In the genomic region with DNA sequence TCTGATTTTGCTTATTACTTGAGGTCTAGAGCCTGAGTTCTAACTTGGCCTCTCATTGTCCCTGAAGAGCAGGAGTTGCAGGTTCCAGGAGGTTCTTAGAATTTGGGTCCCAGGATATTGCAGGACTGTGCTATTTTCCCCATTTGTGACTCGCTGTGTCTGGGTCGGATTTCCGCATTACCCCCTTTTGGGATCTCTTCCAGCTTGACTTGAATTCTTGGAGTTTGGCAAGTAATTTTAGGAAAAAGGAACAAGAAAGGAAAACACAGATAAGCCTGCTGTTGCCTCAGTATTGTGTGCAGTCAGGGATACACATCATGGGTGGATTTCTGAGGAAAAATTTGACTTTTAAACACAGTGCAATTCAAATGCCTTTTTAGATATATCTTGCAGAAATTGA, we compare ENCODE assay signal across 16 mouse cellular contexts. TPM values are rescaled to one million over a fixed set of nuclear protein-coding genes. Genes with fewer than 3 reads are reported as not detected.
DNase-seq lines count a peak whose midpoint lies in the region.
"Had no signal": no experiment of that assay in that cellular context is flagged by ENCODE, and none has a peak within 500 bp of the region (broad histone marks: within the 10 kb centered on the region; RNA-seq: fewer than 3 reads in every experiment).

No protein-coding gene starts in this region.

- H3K9me3 ChIP-seq in heart, embryonic 10.5 days: no peaks in the 10 kb centered on the region
- H3K9me3 ChIP-seq: embryonic facial prominence, embryonic 10.5 days; hindbrain, embryonic 15.5 days had no signal

- H3K27me3 ChIP-seq in heart, embryonic 10.5 days (ENCODE audit: insufficient read depth, poor library complexity, severe bottlenecking): 0 out of 2 replicates have a peak, but pooled peaks cover 4% of the 10 kb centered on the region
- H3K27me3 ChIP-seq: hindbrain, embryonic 15.5 days had no signal

- DNase-seq in heart, adult 11 months: peak; percentile 90
- no peak for DNase-seq in heart, embryonic 10.5 days (ENCODE audit: low spot score)
- DNase-seq in heart, postnatal 10 days: peak; percentile 53 to 57
- no peak for DNase-seq in heart, postnatal 36 days
- peak; percentile 21 for DNase-seq in lung, postnatal 10 days
- DNase-seq in lung, postnatal 25 days (ENCODE audit: low spot score): no peak
- no peak for DNase-seq in adrenal gland, postnatal 10 days
- DNase-seq: adrenal gland, postnatal 25 days; cerebellum, adult 18-20 months; cerebellum, adult 9-11 months; cerebellum, postnatal 36 days; gastrocnemius, postnatal 36 days had no signal

- no peaks in the 10 kb centered on the region for H3K36me3 ChIP-seq in heart, embryonic 10.5 days
- H3K36me3 ChIP-seq: embryonic facial prominence, embryonic 10.5 days; hindbrain, embryonic 15.5 days had no signal

- no peak overlapping the region for H3K27ac ChIP-seq in heart, embryonic 10.5 days
- H3K27ac ChIP-seq: embryonic facial prominence, embryonic 10.5 days; hindbrain, embryonic 15.5 days had no signal

- intact Hi-C loops in heart, postnatal 10 days (cut with DNase I): no loop called here
- intact Hi-C loops in heart, postnatal 36 days (cut with DNase I): no loop called here

- H3K4me1 ChIP-seq in heart, embryonic 10.5 days: peaks cover 30% of the 10 kb centered on the region

- WGBS in heart, embryonic 10.5 days: 79% methylated on average over 3 of the region's 3 CpGs

- H3K4me3 ChIP-seq in heart, embryonic 10.5 days: no peak overlapping the region
- H3K4me3 ChIP-seq: embryonic facial prominence, embryonic 10.5 days; heart, adult 2 months; hindbrain, embryonic 15.5 days had no signal

RNA-seq across cellular contexts. Expression of a gene that starts 40.7 kb away (rescaled TPM):
- polyA plus RNA-seq in heart, embryonic 10.5 days (2016; fragmentation: Nextera tagmentation; extraction: Ambion mirVana): 20.0 and 29.8 TPM in 2 replicates
- 100 to 1,000 TPM; 128 to 149 TPM for total RNA-seq in heart, postnatal 10 days (2021)
- total RNA-seq in heart, postnatal 36 days (2021): 100 to 1,000 TPM; 233 to 249 TPM
- 10 to 100 TPM; 44.3 to 68.8 TPM for total RNA-seq in adrenal gland, postnatal 10 days (2021)
- total RNA-seq: MEL had no signal

Comparison
In these comparisons a context has a peak if more than half of its experiments do, and no peak if none do; other contexts are left out.
1. DNase-seq: peak in heart, adult 11 months (single experiment), heart, postnatal 10 days (2 of 2) and lung, postnatal 10 days (single experiment); none in heart, embryonic 10.5 days (single experiment), heart, postnatal 36 days (0 of 2), lung, postnatal 25 days (single experiment) and adrenal gland, postnatal 10 days (single experiment).